Mouse (Mus musculus) lung, adult 2 months (tissue): ENCODE measurements around the gene Cdca7l.

Experiments
- CTCF ChIP-seq: fragments of 200-500 bp; IDR thresholded peaks from 2 replicates; pipeline ENCODE4 v1.5.1; 2011; ENCODE audit warnings: mild to moderate bottlenecking, low read length, control low read depth; ENCODE audit not compliant: insufficient read depth
- POLR2A ChIP-seq: fragments of 200-500 bp; IDR thresholded peaks from 2 replicates; pipeline ENCODE4 v1.6.1; 2011; ENCODE audit warnings: low read depth, mild to moderate bottlenecking, control low read depth, low read length, borderline replicate concordance; ENCODE audit errors: extremely low read depth

- TF ChIP-seq CTCF (no peak), POLR2A (no peak)
Observed at GRCm38 (mm10) chr12:117760373-117760772, 43.7 kb upstream of the Cdca7l start.
